Mouse (Mus musculus) stomach, embryonic 15.5 days (tissue): ENCODE data around the gene Zfp366. TPM values are rescaled to one million over a fixed set of nuclear protein-coding genes. Genes with fewer than 3 reads are reported as not detected.

Source experiments
- ATAC-seq: fragments of 200-750 bp; cut with Nextera tagmentation; 2 replicates; pipeline ENCODE4 v1.8.0; 2017; ENCODE audit warnings: low read depth, moderate number of reproducible peaks, moderate TSS enrichment; ENCODE audit not compliant: insufficient read depth, low FRiP score
- H3K27ac ChIP-seq: fragments of 300-500 bp; sonication (generic); 2 replicates; pipeline ENCODE4 v1.5.1; 2015; ENCODE audit warnings: mild to moderate bottlenecking, inconsistent platforms
- H3K27me3 ChIP-seq: fragments of 300-500 bp; sonication (generic); replicated peaks from 2 replicates; pipeline ENCODE4 v1.6.1; 2015; ENCODE audit warnings: inconsistent platforms
- H3K36me3 ChIP-seq: fragments of 300-500 bp; sonication (generic); 2 replicates; pipeline ENCODE4 v1.6.1; 2015; ENCODE audit warnings: inconsistent platforms
- H3K4me1 ChIP-seq: fragments of 300-500 bp; sonication (generic); 2 replicates; pipeline ENCODE4 v1.6.1; 2015; ENCODE audit warnings: inconsistent platforms
- H3K4me2 ChIP-seq: fragments of 300-500 bp; sonication (generic); 2 replicates; pipeline ENCODE4 v1.6.1; 2015; ENCODE audit warnings: mild to moderate bottlenecking, inconsistent platforms
- H3K4me3 ChIP-seq: fragments of 300-500 bp; sonication (generic); replicated peaks from 2 replicates; pipeline ENCODE4 v1.5.1; 2015; ENCODE audit warnings: inconsistent platforms
- H3K9ac ChIP-seq: fragments of 300-500 bp; sonication (generic); 2 replicates; pipeline ENCODE4 v1.6.1; 2015; ENCODE audit warnings: inconsistent platforms
- H3K9me3 ChIP-seq: fragments of 300-500 bp; sonication (generic); 2 replicates; pipeline ENCODE4 v1.6.1; 2016; ENCODE audit warnings: inconsistent platforms
- WGBS: fragments of 180-500 bp; shearing (Covaris S2); methylation state at CpG from one replicate; pipeline ENCODE4 v1.1.7; 2015; 5-methylcytosine and 5-hydroxymethylcytosine counted together
- polyA plus RNA-seq: library from polyadenylated mRNA; unstranded; fragments of >200 nt; fragmentation: Nextera tagmentation; extraction: Ambion mirVana; gene quantifications from 2 replicates; pipeline ENCODE4 v1.2.1, GENCODE M21; 2015

Gene Zfp366
- polyA plus RNA-seq, result 0.57 and 0.68 TPM in 2 replicates

DNA sequence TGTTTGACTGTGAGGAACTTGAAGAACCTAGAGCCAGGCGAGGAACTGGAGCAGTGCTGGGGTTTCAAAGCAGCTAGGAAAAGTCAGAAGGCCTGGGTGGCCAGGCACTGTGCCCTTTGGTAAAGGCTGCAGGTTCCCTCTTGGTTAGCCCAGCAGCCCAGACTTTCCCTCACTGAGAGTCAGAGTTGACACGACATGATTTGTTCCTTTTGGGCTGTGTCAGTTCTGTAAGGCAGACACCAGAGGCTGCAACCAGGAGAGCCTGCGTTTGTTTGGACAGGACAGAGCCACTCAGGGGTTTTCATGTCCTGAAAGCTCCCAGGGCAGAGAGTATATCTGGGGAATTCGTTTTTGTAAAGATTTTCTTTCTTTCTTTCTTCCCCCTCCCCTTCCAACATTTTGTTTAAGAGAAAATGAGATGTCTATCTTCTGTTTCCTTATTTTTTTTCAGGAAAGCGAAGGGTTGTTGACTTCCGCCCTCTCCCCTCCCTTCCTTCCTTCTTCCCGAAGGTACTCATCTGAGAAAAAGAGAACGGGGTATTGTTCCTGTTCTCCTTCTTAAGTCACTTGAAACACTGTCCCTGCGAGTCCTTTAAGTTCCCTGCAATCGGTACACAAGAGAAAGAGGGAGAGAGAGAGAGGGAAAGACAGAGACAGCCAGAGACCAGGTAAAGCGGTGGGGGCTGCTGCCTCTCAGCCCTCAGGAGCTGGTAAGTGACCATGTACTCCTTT is at the start of gene Zfp366:
Gene Zfp366, plus strand, starts transcription at position 669 of the 732 bp plus-strand sequence.
- WGBS, result 34% methylated on average over 11 of the region's 11 CpGs
- H3K27me3 ChIP-seq, result no peaks in the 10 kb centered on the region
- peak within 1 kb of the TSS; percentile 4; the same call in 1 of the 2 replicates for H3K4me3 ChIP-seq
- no peak within 1 kb of the TSS; the same call in 1 of the 2 replicates for H3K4me2 ChIP-seq
- H3K9me3 ChIP-seq, result no peaks in the 10 kb centered on the region
- no peaks in the 10 kb centered on the region for H3K36me3 ChIP-seq
- H3K9ac ChIP-seq, result no peak within 1 kb of the TSS
- H3K4me1 ChIP-seq, result no peaks in the 10 kb centered on the region
- H3K27ac ChIP-seq, result peak within 1 kb of the TSS; percentile 28; the same call in 1 of the 2 replicates
- no peak for ATAC-seq

GRCm38 (mm10) chr13:99138351-99139255 is 46.0 kb upstream of the Zfp366 start:
- Histone ChIP-seq H3K4me3 (no peak overlapping the region), H3K4me1 (no peaks in the 10 kb centered on the region), H3K36me3 (no peaks in the 10 kb centered on the region), H3K27me3 (no peaks in the 10 kb centered on the region), H3K9me3 (no peaks in the 10 kb centered on the region), H3K4me2 (no peak overlapping the region), H3K27ac (no peak overlapping the region), H3K9ac (no peak overlapping the region)
- WGBS, result 80% methylated on average over 12 of the region's 12 CpGs
- no peak for ATAC-seq

GRCm38 (mm10) chr13:99146355-99146871 is 38.2 kb upstream of the Zfp366 start:
- H3K4me2 ChIP-seq, result no peak overlapping the region
- H3K9ac ChIP-seq, result no peak overlapping the region
- WGBS, result 68% methylated on average over 13 of the region's 13 CpGs
- ATAC-seq, result no peak
- H3K27me3 ChIP-seq, result no peaks in the 10 kb centered on the region
- peaks cover 5% of the 10 kb centered on the region; the same call in 1 of the 2 replicates for H3K4me1 ChIP-seq
- no peak overlapping the region for H3K27ac ChIP-seq
- H3K4me3 ChIP-seq, result no peak overlapping the region
- no peaks in the 10 kb centered on the region for H3K36me3 ChIP-seq
- no peaks in the 10 kb centered on the region for H3K9me3 ChIP-seq

GRCm38 (mm10) chr13:99147645-99148111 is 36.9 kb upstream of the Zfp366 start:
- Histone ChIP-seq H3K36me3 (no peaks in the 10 kb centered on the region), H3K4me1 (peaks cover 12% of the 10 kb centered on the region), H3K9me3 (no peaks in the 10 kb centered on the region), H3K4me2 (no peak overlapping the region), H3K4me3 (no peak overlapping the region), H3K27me3 (no peaks in the 10 kb centered on the region), H3K9ac (no peak overlapping the region), H3K27ac (no peak overlapping the region)
- no peak for ATAC-seq
- WGBS, result 67% methylated on average over 6 of the region's 6 CpGs

- H3K4me3 ChIP-seq, result no peak overlapping the region
Observed at GRCm38 (mm10) chr13:99149551-99150305, 34.9 kb upstream of the Zfp366 start.

GRCm38 (mm10) chr13:99150626-99151025 is 34.0 kb upstream of the Zfp366 start:
- Histone ChIP-seq H3K4me1 (peaks cover 12% of the 10 kb centered on the region), H3K36me3 (no peaks in the 10 kb centered on the region), H3K27me3 (no peaks in the 10 kb centered on the region), H3K9me3 (no peaks in the 10 kb centered on the region), H3K27ac (no peak overlapping the region), H3K9ac (no peak overlapping the region), H3K4me3 (no peak overlapping the region), H3K4me2 (no peak overlapping the region)
- 62% methylated on average over 6 of the region's 6 CpGs for WGBS
- ATAC-seq, result no peak

More at GRCm38 (mm10) chr13:99149551-99150305, 34.9 kb upstream of the Zfp366 start:
- Histone ChIP-seq H3K9ac (no peak overlapping the region), H3K4me1 (peaks cover 12% of the 10 kb centered on the region), H3K9me3 (no peaks in the 10 kb centered on the region), H3K36me3 (no peaks in the 10 kb centered on the region), H3K4me2 (no peak overlapping the region), H3K27ac (no peak overlapping the region), H3K27me3 (no peaks in the 10 kb centered on the region)
- ATAC-seq, result no peak
- WGBS, result 68% methylated on average over 14 of the region's 14 CpGs

- no peaks in the 10 kb centered on the region for H3K27me3 ChIP-seq
- no peaks in the 10 kb centered on the region for H3K9me3 ChIP-seq
- no peak for ATAC-seq
- H3K36me3 ChIP-seq, result no peaks in the 10 kb centered on the region
- peaks cover 12% of the 10 kb centered on the region for H3K4me1 ChIP-seq
- H3K4me2 ChIP-seq, result no peak overlapping the region
- WGBS, result 39% methylated on average over 8 of the region's 8 CpGs
- no peak overlapping the region for H3K27ac ChIP-seq
- H3K4me3 ChIP-seq, result no peak overlapping the region
- no peak overlapping the region for H3K9ac ChIP-seq
Observed at GRCm38 (mm10) chr13:99151121-99151520, 33.5 kb upstream of the Zfp366 start.

DNA sequence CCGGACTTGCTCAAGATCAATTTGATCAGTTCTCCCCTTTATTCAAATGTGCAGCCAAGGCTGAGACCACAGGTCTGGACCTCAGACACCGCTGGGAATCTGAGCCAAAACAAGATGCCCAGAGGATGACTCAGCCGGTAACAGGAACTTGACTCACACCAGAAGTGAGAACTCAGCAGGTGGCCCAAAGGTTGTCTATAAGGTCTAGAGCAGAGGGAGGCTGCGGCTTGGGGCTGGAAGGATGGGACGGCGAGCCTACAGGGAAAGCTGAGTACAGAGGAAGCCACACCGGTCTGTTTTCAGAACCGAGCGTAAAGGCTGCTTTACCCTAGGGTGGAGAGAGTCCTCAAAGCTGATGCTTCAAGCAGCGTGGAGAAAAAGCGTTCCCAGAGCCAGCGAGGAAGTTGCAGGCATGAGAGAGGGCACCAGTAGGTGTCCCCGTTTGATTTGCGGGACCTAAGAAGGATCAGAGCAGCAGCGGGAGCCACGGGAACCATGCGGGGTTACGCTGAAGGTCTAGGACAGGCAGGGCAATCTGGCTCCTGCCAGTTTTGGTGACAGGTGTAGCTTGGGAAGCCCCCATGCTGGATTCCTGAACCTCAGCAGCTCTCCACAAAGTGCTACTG is 32.2 kb upstream of the Zfp366 start:
- ATAC-seq, result no peak
- no peak overlapping the region for H3K9ac ChIP-seq
- WGBS, result 15% methylated on average over 18 of the region's 18 CpGs

DNA sequence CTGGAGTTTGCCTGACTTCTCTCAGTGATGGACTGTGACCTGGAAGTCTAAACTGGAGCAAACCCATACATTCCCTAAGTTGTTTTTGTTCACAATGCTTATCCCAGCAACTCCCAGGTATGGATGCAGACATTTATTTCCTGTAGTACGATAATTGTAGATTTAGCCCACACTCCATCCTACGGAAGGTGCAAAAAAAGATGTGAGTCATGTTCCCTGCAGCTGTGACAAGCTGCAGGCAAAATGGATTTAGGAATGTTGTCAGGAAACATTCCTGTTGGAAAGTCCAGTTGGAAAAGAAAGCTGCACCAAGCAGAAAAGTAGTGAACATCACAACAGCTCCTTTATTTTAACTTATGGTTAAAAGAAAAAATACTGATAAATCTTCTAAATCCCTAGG is 26.9 kb upstream of the Zfp366 start:
- Histone ChIP-seq H3K4me2 (no peak overlapping the region), H3K4me3 (no peak overlapping the region), H3K27ac (no peak overlapping the region), H3K9me3 (no peaks in the 10 kb centered on the region), H3K36me3 (no peaks in the 10 kb centered on the region), H3K9ac (no peak overlapping the region), H3K4me1 (peaks cover under 1% of the 10 kb centered on the region; the same call in 1 of the 2 replicates), H3K27me3 (no peaks in the 10 kb centered on the region)
- WGBS, result 77% methylated on average over 2 of the region's 2 CpGs
- no peak for ATAC-seq

More for the DNA sequence above, 32.2 kb upstream of the Zfp366 start:
- H3K4me2 ChIP-seq, result peak overlapping the region; percentile 40
- H3K27me3 ChIP-seq, result no peaks in the 10 kb centered on the region
- H3K27ac ChIP-seq, result no peak overlapping the region
- H3K36me3 ChIP-seq, result no peaks in the 10 kb centered on the region
- 0 out of 2 replicates have a peak overlapping the region, but pooled peaks have one; percentile 4 for H3K4me3 ChIP-seq
- no peaks in the 10 kb centered on the region for H3K9me3 ChIP-seq
- peaks cover 12% of the 10 kb centered on the region for H3K4me1 ChIP-seq

GRCm38 (mm10) chr13:99158773-99159172 is 25.9 kb upstream of the Zfp366 start:
- H3K36me3 ChIP-seq, result no peaks in the 10 kb centered on the region
- H3K4me3 ChIP-seq, result no peak overlapping the region
- H3K9ac ChIP-seq, result no peak overlapping the region
- H3K4me2 ChIP-seq, result no peak overlapping the region
- H3K27ac ChIP-seq, result no peak overlapping the region
- ATAC-seq, result no peak
- peaks cover 8% of the 10 kb centered on the region; the same call in 1 of the 2 replicates for H3K4me1 ChIP-seq
- H3K9me3 ChIP-seq, result no peaks in the 10 kb centered on the region
- H3K27me3 ChIP-seq, result no peaks in the 10 kb centered on the region
- WGBS, result 81% methylated on average over 3 of the region's 3 CpGs

- no peak overlapping the region for H3K27ac ChIP-seq
- WGBS, result 69% methylated on average over 4 of the region's 4 CpGs
- no peak for ATAC-seq
Observed at GRCm38 (mm10) chr13:99163071-99163470, 21.6 kb upstream of the Zfp366 start.

More at GRCm38 (mm10) chr13:99163071-99163470, 21.6 kb upstream of the Zfp366 start:
- Histone ChIP-seq H3K36me3 (no peaks in the 10 kb centered on the region), H3K4me1 (peaks cover 12% of the 10 kb centered on the region; the same call in 1 of the 2 replicates), H3K9ac (no peak overlapping the region), H3K4me3 (no peak overlapping the region), H3K27me3 (no peaks in the 10 kb centered on the region), H3K4me2 (no peak overlapping the region), H3K9me3 (no peaks in the 10 kb centered on the region)
